Mouse (Mus musculus): ENCODE data around the gene Ly75. TPM values are rescaled to one million over a fixed set of nuclear protein-coding genes. Genes with fewer than 3 reads are reported as not detected.

The Ly75 gene
- 1.8 and 2.2 TPM in 2 replicates for polyA plus RNA-seq (2012; rRNA removed)

DNA sequence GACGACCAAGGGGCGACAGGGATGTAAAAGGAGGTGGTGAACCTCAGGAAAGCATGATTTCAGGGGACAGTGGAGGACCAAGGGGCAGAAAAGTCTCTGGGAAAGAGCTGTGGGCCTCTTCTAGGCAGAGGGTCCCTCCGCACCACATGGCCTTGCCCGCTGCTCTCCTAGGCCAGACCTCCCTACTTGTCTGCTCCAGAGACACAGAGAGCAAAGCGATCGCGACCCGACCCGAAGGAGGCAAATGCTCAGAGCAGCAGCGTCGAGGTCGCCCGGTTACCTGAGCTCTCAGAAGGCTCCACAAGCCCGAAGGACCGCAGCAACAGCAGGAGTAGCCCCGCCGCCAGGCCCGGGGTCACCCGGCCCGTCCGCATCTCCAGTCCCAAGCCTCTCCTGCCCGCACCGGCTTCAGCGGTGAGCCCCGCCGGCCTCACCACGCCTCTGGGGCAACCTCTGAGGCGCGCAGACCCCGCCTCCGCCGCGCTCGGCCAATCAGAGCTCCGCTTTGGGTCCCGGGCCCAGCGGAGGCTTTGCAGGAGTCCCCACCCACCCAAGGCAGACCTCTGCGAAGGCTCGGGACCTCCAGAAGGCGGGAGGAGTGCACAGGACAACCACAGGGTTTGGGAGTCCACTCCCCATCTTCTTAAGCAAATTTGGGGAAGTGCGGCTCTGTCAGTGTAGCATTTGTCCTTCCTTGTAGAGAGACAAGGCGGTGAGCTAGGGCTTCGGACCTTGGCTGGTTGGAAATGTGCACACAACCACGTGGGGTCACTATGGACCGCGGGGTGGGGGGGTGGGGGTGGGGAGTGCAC is at the start of gene Ly75:
Gene Ly75 (minus strand): TSS at position 446 of the 812 bp plus-strand sequence.

GRCm38 (mm10) chr2:60284467-60284821 is 98.7 kb downstream of the Ly75 start, which contains the start of gene Cd302:
TSS of gene Cd302 (minus strand) at chr2:60284488.

Other genes starting within 250 kb of the Ly75 start
- gene Baz2b, start 173.5 kb downstream of the Ly75 start, polyA plus RNA-seq (2012; rRNA removed), result 9.1 and 9.4 TPM in 2 replicates
- gene March7, start 173.4 kb downstream of the Ly75 start, polyA plus RNA-seq (2012; rRNA removed), result 13.9 and 17.2 TPM in 2 replicates
- 21.4 and 29.5 TPM in 2 replicates for gene Cd302, start 98.8 kb downstream of the Ly75 start, polyA plus RNA-seq (2012; rRNA removed)
- gene Pla2r1, start 170.0 kb upstream of the Ly75 start, polyA plus RNA-seq (2012; rRNA removed), result 0.24 and 0.27 TPM in 2 replicates

Measured in liver, embryonic 14 days (tissue).